Mouse (Mus musculus): Measurements from ENCODE around the gene Espn.

DNA sequence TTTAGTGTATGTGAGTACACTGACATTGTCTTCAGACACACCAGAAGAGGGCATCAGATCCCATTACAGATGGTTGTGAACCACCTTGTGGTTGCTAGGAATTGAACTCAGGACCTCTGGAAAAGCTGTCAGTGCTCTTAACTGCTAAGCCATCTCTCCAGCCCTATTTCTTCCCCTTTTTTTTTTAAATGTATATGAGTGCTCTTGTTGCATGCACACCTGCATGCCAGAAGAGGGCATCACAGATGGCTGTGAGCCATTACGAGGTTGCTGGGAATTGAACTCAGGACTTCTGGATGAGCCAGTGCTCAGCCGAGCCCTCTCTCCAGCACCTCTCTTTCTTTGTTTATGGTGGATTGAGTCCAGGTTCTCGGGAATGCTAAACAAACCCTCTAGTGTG, 42.7 kb downstream of the Espn start:
- no peak for TF ChIP-seq MAFK (IDR thresholded peaks at IDR 0.05; ENCODE audit: insufficient read depth, low read depth, low read length)
- TF ChIP-seq HCFC1 (IDR thresholded peaks at IDR 0.05; ENCODE audit: borderline replicate concordance, insufficient read depth, low read length), result no peak
- no peak for TF ChIP-seq CHD2 (IDR thresholded peaks at IDR 0.05; ENCODE audit: low read depth, low read length)
- no peak for TF ChIP-seq ZC3H11A (IDR thresholded peaks at IDR 0.05; ENCODE audit: borderline replicate concordance, low read depth, low read length)
